ENCODE assay signal across 8 mouse cellular contexts in genomic region chr19:3906326-3906725, GRCm38 (mm10). TPM values are rescaled to one million over a fixed set of nuclear protein-coding genes. Genes with fewer than 3 reads are reported as not detected.
DNase-seq lines count a peak whose midpoint lies in the region; ATAC-seq lines count a peak whose summit lies in the region.

No protein-coding gene starts in this region.

- no peak for ATAC-seq in erythroblast, adult 5-6 weeks (replicated peaks; ENCODE audit: low FRiP score, poor library complexity, severe bottlenecking)
- no peak for ATAC-seq in forebrain, embryonic 13.5 days
- ATAC-seq in liver, embryonic 15.5 days (ENCODE audit: insufficient read depth) = 0 out of 2 replicates have a peak, but pooled peaks have one; percentile 0

- H3K9ac ChIP-seq in forebrain, embryonic 13.5 days = peak overlapping the region; percentile 63
- peak overlapping the region; percentile 63 for H3K9ac ChIP-seq in liver, embryonic 15.5 days

- H3K9me3 ChIP-seq in erythroblast, embryonic 14.5 days (ENCODE audit: control insufficient read depth, low read length) = no peaks in the 10 kb centered on the region
- H3K9me3 ChIP-seq in forebrain, embryonic 13.5 days (replicated peaks) = no peaks in the 10 kb centered on the region
- no peaks in the 10 kb centered on the region for H3K9me3 ChIP-seq in liver, embryonic 15.5 days (replicated peaks)

- peaks cover 34% of the 10 kb centered on the region for H3K4me1 ChIP-seq in erythroblast, embryonic 14.5 days (ENCODE audit: control insufficient read depth)
- peaks cover 17% of the 10 kb centered on the region for H3K4me1 ChIP-seq in forebrain, embryonic 13.5 days
- peaks cover 79% of the 10 kb centered on the region for H3K4me1 ChIP-seq in liver, embryonic 15.5 days (replicated peaks)

- no peak overlapping the region for H3K27ac ChIP-seq in forebrain, embryonic 13.5 days
- H3K27ac ChIP-seq in liver, embryonic 15.5 days (replicated peaks) = peak overlapping the region; percentile 79

- WGBS in forebrain, embryonic 13.5 days = 45% methylated on average over 10 of the region's 10 CpGs
- WGBS in liver, embryonic 15.5 days (ENCODE audit: insufficient replicate concordance) = 2% methylated on average over 10 of the region's 10 CpGs

- peak overlapping the region; percentile 69 for H3K4me2 ChIP-seq in forebrain, embryonic 13.5 days
- H3K4me2 ChIP-seq in liver, embryonic 15.5 days = peak overlapping the region; percentile 95

- DNase-seq in 3T3-L1 (ENCODE audit: low read depth, low spot score) = peak; percentile 59
- DNase-seq in cerebellum, adult 11 months = no peak
- DNase-seq in left cerebral cortex, adult 11 months (ENCODE audit: low spot score) = no peak
- DNase-seq in gastrocnemius, postnatal 36 days = no peak

- intact Hi-C loops in gastrocnemius, postnatal 36 days (cut with DNase I) = no loop called here

- no peaks in the 10 kb centered on the region for H3K27me3 ChIP-seq in erythroblast, embryonic 14.5 days (ENCODE audit: control insufficient read depth)
- no peaks in the 10 kb centered on the region for H3K27me3 ChIP-seq in forebrain, embryonic 13.5 days
- H3K27me3 ChIP-seq in liver, embryonic 15.5 days = no peaks in the 10 kb centered on the region

- peaks cover 59% of the 10 kb centered on the region for H3K36me3 ChIP-seq in erythroblast, embryonic 14.5 days (ENCODE audit: control insufficient read depth)
- peaks cover 44% of the 10 kb centered on the region for H3K36me3 ChIP-seq in forebrain, embryonic 13.5 days (ENCODE audit: poor library complexity, severe bottlenecking)
- H3K36me3 ChIP-seq in liver, embryonic 15.5 days (replicated peaks) = peaks cover 61% of the 10 kb centered on the region

- H3K4me3 ChIP-seq in erythroblast, embryonic 14.5 days (replicated peaks) = peak overlapping the region; percentile 70
- peak overlapping the region; percentile 44 for H3K4me3 ChIP-seq in forebrain, embryonic 13.5 days
- peak overlapping the region; percentile 65 for H3K4me3 ChIP-seq in liver, embryonic 15.5 days (replicated peaks)

RNA-seq across cellular contexts. Expression of gene Tcirg1, which starts 0.6 kb away (rescaled TPM):
- polyA plus RNA-seq in erythroblast, embryonic 14.5 days (2012) = 0.96 and 1.2 TPM in 2 replicates
- 41.2 and 46.3 TPM in 2 replicates for total RNA-seq in erythroblast, adult 5-6 weeks (2015; ENCODE audit: low replicate concordance)
- total RNA-seq in erythroblast, adult 5-6 weeks (2017; ENCODE audit: low replicate concordance) = 22.2 and 37.2 TPM in 2 replicates
- polyA plus RNA-seq in forebrain, embryonic 13.5 days (2015; fragmentation: Nextera tagmentation; extraction: Ambion mirVana) = 10.4 and 11.3 TPM in 2 replicates
- polyA plus RNA-seq in liver, embryonic 15.5 days (2015; fragmentation: Nextera tagmentation; extraction: Ambion mirVana) = 29.5 and 38.6 TPM in 2 replicates
- total RNA-seq in gastrocnemius, postnatal 36 days (2021) = 1 to 10 TPM; 4.8 to 5.9 TPM

RNA-seq across cellular contexts. Expression of gene Ndufs8, which starts 6.2 kb away (rescaled TPM):
- 6.4 and 20.4 TPM in 2 replicates for polyA plus RNA-seq in erythroblast, embryonic 14.5 days (2012)
- total RNA-seq in erythroblast, adult 5-6 weeks (2015; ENCODE audit: low replicate concordance) = 55.8 and 64.4 TPM in 2 replicates
- total RNA-seq in erythroblast, adult 5-6 weeks (2017; ENCODE audit: low replicate concordance) = 11.0 and 14.0 TPM in 2 replicates
- polyA plus RNA-seq in forebrain, embryonic 13.5 days (2015; fragmentation: Nextera tagmentation; extraction: Ambion mirVana) = 197 and 208 TPM in 2 replicates
- polyA plus RNA-seq in liver, embryonic 15.5 days (2015; fragmentation: Nextera tagmentation; extraction: Ambion mirVana) = 168 and 173 TPM in 2 replicates
- 100 to 1,000 TPM; 242 to 273 TPM for total RNA-seq in gastrocnemius, postnatal 36 days (2021)

RNA-seq across cellular contexts. Expression of gene Aldh3b1, which starts 23.3 kb away (rescaled TPM):
- polyA plus RNA-seq in erythroblast, embryonic 14.5 days (2012) = not detected in 2 replicates
- total RNA-seq in erythroblast, adult 5-6 weeks (2015; ENCODE audit: low replicate concordance) = 4.4 and 10.6 TPM in 2 replicates
- total RNA-seq in erythroblast, adult 5-6 weeks (2017; ENCODE audit: low replicate concordance) = 10.9 and 18.4 TPM in 2 replicates
- 1.1 TPM in 2 replicates for polyA plus RNA-seq in forebrain, embryonic 13.5 days (2015; fragmentation: Nextera tagmentation; extraction: Ambion mirVana)
- 8.7 and 9.4 TPM in 2 replicates for polyA plus RNA-seq in liver, embryonic 15.5 days (2015; fragmentation: Nextera tagmentation; extraction: Ambion mirVana)
- total RNA-seq in gastrocnemius, postnatal 36 days (2021) = 1 to 10 TPM in 1 of 2 experiments, under 1 TPM in 1; 0.92 to 1.6 TPM

RNA-seq across cellular contexts. Expression of gene Unc93b1, which starts 28.7 kb away (rescaled TPM):
- 0.65 and 0.77 TPM in 2 replicates for polyA plus RNA-seq in erythroblast, embryonic 14.5 days (2012)
- total RNA-seq in erythroblast, adult 5-6 weeks (2015; ENCODE audit: low replicate concordance) = 25.1 and 47.1 TPM in 2 replicates
- 34.2 and 50.3 TPM in 2 replicates for total RNA-seq in erythroblast, adult 5-6 weeks (2017; ENCODE audit: low replicate concordance)
- polyA plus RNA-seq in forebrain, embryonic 13.5 days (2015; fragmentation: Nextera tagmentation; extraction: Ambion mirVana) = 3.8 and 5.3 TPM in 2 replicates
- 32.2 and 36.8 TPM in 2 replicates for polyA plus RNA-seq in liver, embryonic 15.5 days (2015; fragmentation: Nextera tagmentation; extraction: Ambion mirVana)
- total RNA-seq in gastrocnemius, postnatal 36 days (2021) = 1 to 10 TPM; 5.1 to 7.7 TPM

RNA-seq across cellular contexts. Expression of gene Aldh3b3, which starts 52.1 kb away (rescaled TPM):
- 0.01 TPM in 1 of 2 replicates, not detected in the other for polyA plus RNA-seq in erythroblast, embryonic 14.5 days (2012)
- total RNA-seq in erythroblast, adult 5-6 weeks (2015; ENCODE audit: low replicate concordance) = 1.7 TPM in 1 of 2 replicates, not detected in the other
- total RNA-seq in erythroblast, adult 5-6 weeks (2017; ENCODE audit: low replicate concordance) = 4.9 TPM in 1 of 2 replicates, not detected in the other
- not detected in 2 replicates for polyA plus RNA-seq in forebrain, embryonic 13.5 days (2015; fragmentation: Nextera tagmentation; extraction: Ambion mirVana)
- polyA plus RNA-seq in liver, embryonic 15.5 days (2015; fragmentation: Nextera tagmentation; extraction: Ambion mirVana) = 0.03 TPM in 1 of 2 replicates, not detected in the other
- total RNA-seq in gastrocnemius, postnatal 36 days (2021) = not detected
